Mouse (Mus musculus) right cerebral cortex, postnatal 10 days (tissue): ENCODE measurements around the gene Pfkfb1.

Source experiments
- DNase-seq, 2 experiments: peaks; one replicate each; pipeline ENCODE4 v3.0.0; 2021; ENCODE audit warnings: low spot score in 2 of 2

Pfkfb1 gene

GRCm38 (mm10) chrX:150677505-150677904 is 89.5 kb downstream of the Pfkfb1 start:
- no peak for DNase-seq
